Mouse (Mus musculus) spleen, adult 18-20 months (tissue): ENCODE results near the gene Tssk1.

ENCODE experiments used
- DNase-seq, 2 experiments: peaks; one replicate each; pipeline ENCODE4 v3.0.0; 2022; ENCODE audit warnings: mixed read lengths in 2 of 2

Tssk1 gene

DNA sequence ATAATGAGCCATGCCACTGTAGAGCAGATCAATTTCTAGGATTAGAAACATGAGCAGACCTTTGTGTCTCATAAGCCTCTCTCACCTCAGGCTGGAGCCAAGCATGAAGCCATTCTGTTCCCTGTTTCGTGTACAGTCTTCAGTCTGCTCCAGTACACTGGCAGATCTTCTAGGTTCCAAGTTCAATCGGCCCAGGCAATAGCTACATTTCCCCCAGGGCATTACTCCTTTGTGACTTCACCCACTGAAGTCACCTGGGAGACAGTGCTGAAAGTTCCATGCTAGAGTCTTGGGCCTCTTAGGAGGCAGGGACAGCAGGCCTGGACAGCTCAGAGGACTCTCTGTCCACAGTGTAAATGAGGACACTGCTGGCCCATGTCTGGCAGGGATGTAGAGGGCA lies at the start of gene Tssk1:
TSS of gene Tssk1 (plus strand) at position 301 of the 400 bp plus-strand sequence.
- DNase-seq = no peak

DNA sequence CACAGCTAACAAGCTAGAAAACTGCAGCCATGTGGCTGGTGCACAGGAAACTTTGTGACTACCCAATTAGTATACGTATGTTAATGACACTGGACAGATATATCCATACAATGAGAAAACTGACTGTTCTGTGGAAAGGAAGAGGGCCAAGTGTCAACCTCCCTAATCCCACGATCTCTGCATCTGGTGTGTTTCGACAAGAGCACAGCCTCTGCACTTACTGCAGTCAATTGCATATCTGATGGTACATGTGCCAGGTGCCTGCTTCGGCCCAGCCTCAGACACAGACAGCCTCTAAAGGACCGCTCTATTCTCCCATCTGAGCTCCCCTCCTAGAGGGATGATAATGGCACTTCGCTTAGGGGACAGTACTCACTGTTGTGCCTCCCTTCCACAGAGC lies 45.6 kb upstream of the Tssk1 start:
- no peak for DNase-seq

DNA sequence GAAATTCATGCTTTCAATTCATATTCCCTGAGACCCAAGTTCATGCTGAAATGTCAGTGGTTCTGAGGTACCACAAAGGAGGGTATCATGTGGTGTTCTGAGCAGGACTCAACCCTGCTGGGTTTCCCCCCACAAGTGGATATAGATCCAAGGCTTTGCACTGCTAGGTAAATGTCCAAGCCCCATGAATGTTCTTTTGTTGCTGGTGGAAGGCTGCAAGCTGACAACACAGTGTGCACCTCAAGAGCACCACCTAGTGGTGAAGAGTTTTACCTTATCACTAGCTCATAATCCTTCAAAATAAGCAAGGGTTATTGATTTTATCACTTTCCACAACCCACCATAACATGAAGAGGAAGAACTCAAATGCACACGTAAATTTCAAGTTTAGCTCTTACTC lies 45.1 kb upstream of the Tssk1 start:
- no peak for DNase-seq

DNA sequence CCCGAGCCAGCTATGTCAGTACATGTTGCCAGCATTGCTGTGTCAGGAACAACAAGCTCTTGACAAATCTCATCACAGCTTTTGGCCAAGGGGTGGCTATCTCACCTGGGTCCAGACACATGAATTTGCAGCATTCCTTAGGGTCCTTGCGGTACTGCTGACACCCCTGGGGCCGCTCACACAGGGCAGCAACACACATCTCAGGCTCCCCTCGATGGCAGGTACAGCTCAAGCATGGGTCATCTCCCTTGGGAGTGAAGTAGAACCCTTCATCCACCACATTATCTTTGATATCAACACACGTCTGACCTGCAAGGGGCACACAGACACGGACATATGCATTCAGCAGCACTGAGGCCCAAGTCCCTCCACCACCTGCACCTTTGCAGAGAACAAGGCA lies 44.5 kb upstream of the Tssk1 start:
- no peak for DNase-seq

DNA sequence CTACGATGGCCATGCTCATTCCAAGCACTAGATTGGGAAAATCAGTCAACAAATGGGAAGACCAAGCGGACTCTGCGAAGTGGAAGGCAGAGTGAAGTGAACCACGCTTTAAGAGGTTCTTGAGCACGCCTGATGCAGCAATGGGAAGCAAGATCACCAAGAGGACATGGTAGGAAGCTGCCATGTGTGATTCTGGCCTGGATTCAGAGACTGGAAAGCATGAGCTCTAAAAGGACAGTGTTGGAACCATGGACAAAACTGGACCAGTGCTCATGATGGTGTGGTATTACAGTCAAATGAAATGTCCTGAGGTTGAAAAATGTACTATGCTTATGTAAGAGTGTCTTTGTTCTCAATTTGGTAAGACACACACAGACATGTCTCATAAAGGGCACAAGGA lies 42.7 kb upstream of the Tssk1 start:
- no peak for DNase-seq

DNA sequence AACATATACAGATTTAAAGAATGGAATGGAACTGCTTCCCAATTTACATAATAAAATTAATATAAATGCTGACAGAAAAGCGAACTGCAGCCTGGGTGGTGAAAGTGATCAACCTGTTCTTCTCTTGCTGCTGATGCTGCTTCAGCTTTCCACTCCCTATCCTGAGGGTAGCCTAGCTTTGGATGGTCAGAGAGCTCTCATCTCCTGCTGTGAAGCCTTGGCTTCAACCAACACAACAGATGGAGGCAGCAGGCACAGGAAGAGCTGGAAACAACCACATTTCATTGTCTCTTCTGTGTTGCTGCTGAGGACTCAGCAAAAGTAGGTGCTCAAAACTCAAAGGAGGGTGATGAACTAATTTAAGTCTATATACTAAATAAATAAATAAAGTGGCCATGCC lies 42.2 kb upstream of the Tssk1 start:
- no peak for DNase-seq

DNA sequence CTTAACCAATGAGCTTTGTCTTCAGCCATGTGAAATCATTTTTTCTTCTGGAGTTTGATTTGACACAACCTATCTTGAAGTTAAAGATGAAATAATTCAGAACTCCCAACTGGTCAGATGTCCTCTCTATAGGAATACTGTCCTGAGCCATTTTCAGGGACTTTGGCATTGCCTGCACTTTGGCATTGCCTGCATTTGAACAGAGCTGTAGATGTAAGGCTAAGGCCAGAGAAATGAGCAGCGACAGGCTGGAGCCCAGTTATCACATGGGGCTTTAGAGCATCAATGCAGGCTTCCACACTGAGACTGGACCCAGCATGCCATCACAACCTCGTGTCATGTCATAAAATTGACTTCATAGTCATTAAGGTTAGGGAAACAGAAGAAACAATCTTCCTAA lies 40.8 kb upstream of the Tssk1 start:
- no peak for DNase-seq

DNA sequence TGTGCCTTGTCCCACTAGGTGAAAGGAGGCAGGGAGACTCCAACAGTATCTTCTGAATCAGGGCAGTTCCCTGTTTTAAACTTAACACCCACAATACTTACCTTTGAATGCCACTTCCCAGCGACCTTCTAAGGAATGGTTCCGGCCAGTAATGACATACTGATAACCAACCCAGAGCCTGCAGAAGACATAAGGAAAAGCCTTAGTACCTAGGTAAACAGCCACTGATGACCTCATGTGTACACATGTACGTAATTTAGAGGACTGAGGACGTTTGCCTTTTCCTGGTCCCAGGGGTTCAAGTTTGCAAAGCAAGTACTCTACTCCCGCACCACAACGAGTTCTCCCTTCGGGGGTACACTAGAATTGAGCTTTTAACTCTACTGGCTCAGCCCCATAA lies 36.9 kb upstream of the Tssk1 start:
- no peak for DNase-seq

DNA sequence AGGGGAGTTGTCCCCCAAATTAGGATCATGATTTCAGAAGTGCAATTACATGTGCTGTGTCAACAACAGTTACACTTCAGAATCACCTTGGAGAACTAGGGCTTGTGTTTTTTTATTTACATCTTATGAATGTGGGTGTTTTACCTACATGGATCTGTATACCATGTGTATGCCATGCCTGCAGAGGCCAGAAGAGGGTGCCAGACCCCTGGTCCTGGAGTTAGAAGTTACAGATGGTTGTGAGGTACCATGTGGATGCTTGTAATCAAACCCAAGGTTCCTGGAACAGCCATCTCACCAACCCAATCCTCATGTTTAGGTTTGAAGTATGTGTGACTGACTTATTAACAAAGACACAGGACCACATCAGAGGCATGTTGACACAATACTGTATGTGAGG lies 35.4 kb upstream of the Tssk1 start:
- peak in 1 of 2 experiments; percentile 15 for DNase-seq

DNA sequence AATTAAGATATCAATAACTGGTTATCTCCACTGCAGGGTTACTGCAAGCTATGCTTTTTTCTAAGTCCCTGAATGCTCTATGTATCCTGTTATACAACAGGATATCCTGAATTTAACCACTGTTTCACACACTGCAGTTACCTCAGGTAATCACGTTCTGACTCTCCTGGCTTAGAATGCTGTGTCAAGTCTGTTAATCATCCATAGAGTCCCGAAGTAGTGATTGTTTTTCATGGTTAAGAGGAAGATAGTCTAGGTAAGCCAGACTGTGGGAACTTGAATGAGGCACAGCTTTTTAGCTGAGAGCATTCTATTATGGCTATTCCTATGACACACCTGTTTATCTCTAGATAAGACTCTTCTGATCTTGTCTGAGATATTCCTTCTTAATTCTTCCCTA lies 28.7 kb upstream of the Tssk1 start:
- DNase-seq = no peak

DNA sequence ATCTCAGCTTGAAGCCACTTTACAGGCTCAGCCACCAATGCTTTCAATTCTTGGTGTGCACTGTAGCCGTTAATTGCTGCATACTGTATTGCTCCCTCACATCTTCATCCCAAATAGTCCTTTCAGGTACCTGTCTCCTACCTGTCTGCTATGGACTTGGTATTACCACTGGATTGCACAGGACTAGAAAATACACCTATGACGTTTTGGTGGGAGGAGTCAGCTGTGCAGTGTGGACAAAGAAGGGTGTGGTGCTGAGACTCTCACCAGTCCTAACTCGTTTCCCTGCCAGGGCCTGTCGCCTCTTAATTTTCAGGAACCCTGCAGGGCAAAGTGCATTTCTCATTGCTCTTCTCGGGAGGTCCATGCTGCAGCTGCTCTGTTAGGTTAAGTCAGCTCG lies 28.3 kb upstream of the Tssk1 start:
- DNase-seq = no peak

DNA sequence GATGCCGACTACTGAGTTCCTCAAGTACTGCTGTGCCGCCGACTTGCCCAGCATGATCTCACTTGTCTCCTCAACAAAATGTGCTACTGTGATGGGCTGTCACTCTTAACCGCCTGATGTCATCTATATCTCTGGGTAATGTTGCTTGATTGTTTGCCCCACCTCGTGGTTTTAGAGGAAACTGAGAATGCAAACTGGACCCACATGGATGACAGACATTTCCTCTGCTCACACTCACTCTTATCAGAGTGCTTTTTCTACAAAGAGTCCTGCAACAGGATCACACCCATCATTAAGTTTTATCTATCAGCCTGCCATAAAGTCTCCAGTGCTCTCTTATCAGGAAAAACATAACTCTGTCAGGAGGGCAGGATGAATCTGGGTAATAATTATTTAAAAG lies 22.8 kb upstream of the Tssk1 start:
- no peak for DNase-seq

DNA sequence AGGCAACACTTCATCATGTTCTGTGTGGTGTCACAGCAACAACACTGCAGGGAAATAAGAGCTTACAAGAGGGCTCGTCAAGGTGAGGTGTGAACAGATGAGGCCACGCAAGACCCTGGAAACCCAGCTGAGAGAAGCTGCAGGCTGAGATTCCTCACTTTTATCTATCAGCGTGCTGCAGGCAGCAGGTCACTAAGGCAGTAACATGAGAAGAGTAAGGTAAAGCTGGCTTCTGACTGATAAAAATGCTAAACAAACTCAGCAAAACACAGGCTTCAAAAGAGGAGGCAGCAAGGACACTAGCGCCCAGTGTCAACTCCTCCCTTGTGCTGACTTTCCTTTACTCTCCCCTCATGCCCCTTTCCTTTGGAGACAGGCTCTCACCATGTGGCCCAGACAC lies 21.0 kb upstream of the Tssk1 start:
- DNase-seq = no peak

DNA sequence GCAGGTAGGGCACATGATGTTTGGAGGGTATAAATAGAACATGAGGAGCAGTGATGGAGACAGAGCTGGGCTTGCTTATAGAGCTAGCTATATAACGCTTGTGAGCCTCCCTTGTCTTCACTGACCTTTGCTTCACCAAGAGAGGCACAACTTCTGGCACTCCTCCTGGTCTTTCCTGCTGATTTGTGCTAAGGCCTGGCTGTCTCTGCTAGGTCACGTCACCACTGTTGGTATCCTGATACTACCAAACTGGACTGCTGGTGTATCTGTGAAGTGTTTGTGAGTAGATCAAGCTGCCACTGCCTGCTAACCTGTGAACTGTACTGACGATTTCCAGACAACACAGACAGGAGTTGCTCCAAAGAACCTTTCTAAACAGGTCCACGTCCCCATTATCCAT lies 18.8 kb upstream of the Tssk1 start:
- no peak for DNase-seq

DNA sequence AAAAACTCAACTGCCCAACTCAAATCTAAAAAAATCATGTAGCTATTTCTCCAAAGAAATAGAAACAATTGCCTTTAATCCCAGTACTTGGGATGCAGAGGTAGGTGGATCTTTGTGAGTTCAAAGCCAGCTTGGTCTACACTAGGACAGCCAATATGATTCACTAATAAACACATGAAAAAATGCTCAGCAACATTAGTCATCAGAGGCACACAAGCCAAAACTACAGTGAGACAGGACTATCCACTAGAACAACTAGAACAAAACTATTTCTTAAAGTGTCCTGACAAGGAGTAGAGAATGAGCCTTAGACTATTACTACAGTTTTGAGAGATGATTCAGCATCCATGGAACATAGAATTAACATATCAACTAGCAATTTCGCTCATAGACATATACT lies 17.9 kb upstream of the Tssk1 start:
- DNase-seq = no peak

DNA sequence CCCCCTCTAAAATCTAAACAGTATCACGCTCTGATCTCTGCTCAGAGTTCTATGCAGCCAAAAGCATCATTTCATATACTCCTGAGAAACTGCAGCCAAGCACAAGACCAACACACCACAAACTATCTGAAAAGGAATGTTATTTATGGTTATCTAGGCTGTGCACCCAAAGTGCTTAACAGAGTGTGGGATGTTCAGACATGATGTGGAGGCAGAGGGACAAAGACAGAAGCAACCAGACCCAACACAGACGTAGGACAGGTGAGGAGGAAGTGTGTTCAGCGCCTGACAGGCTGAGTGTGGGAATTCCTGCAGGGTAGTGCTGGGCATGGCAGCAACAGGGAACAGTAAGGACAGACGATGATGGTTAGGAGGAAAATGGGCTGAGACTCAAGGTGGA lies 14.5 kb upstream of the Tssk1 start:
- no peak for DNase-seq

DNA sequence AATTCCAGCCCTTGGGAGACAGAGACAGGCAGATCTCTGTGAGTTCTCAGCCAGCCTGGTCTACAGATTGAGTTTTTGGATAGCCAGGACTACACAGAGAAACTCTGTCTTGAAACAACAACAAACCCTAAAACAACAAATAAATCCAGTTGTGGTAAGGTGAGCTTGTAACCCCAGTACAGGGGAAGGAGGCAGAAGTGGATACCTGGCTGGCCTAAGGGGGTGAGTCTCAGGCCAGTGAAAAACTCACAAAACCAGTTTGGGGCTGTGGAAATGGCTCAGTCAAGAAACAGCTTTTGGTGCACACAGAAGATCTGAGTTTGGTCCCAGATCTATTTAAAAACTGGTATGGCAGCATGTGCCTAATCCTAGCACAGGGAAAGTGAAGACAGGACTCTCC lies 11.8 kb upstream of the Tssk1 start:
- DNase-seq = no peak

DNA sequence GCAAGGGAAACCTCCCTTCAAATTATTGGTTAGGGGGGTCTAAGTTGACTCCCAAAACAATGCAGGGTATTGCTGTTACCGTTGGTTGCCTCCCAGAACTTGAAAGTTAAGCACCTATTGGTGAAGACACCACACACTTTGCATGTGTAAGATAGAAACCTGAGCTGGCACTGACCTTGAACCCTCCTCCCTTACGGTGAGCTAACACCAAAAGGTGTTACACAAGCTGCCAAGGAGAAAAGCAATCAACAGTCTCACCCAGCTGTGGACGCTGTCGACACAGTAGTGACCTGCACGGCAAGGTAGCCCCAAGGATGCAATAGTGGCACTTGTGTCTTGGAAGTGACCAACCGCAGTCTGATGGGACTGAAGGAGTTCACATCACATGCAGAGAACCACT lies 9.9 kb upstream of the Tssk1 start:
- no peak for DNase-seq

DNA sequence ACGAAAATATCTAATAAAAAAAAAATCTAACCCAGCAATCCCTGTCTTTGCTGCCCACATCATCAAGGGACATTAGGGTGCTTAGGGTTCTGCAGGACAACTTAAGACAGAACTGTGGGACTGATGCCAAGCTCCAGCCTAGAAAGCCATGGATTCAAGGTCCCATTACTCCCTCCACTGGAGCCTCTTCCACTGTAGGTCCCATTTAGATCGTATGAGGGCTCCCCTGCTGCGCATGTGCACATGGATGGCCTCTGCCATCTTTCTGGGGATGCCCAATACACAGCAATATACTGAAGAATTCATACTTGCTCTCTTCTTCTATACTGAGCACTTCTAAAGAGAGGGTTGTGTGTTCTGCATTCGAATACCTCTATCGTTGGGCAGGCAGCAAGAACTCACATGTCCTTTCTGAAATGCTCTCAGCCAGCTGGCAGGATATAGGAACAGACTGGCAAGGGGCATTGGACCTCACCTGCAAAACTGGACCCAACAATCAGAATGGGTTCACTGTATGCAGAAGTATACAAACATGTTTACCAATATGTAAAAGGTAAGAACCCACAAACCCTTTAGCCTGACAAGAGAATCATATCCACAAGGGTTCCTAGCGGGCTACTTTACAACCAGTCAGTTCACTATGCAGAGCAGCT lies 4.2 kb upstream of the Tssk1 start:
- DNase-seq = no peak

DNA sequence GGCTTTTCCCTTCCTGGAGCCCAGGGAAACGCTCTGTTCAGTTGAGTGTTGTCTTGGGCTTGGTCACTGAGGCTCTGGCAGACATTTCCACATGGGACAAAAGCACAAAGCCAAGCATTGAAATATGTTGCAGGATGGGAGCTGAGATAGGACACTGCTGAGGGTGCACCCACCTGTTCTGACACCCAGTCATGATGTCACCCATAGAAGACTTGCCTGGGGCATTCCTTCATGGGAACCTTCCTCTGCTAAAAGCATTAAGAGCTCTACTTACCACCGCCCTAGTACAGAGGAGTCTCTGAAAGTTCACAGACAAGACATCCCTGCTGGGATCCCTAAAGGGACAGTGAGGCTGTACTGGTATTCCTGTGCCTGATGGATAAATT lies 3.7 kb upstream of the Tssk1 start:
- no peak for DNase-seq

DNA sequence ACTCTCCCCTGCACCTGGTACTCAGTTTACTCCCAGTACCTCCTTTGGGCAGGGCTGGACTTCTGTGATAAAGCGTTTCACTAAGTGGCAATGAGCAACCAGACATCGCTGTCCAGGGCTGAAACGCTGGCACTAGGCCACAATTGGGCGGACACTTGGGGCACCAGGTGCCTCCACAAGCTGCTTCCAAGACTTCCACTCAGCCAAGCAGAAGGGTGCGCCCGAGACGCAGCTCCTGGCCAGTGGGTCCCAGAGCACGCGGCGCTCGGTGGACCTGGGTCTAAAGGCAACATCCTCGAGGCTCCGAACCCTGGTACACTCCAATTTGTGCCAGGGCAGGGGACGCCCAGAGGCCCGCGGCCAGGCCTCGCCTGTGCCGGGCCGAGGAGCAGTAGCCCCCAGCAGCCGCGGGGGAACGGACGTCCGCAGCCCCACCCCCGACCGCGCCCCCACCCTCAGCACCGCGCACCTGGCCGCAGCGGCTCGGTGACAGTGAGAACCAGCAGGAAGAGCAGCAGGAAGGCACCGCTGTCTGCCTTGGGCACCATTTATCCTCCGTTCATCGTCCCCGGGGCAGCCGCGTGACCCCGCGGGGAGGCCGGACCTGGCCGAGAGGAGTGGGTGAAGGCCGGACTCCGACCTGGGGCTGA lies 3.0 kb upstream of the Tssk1 start:
- peak; percentile 18 to 35 for DNase-seq

DNA sequence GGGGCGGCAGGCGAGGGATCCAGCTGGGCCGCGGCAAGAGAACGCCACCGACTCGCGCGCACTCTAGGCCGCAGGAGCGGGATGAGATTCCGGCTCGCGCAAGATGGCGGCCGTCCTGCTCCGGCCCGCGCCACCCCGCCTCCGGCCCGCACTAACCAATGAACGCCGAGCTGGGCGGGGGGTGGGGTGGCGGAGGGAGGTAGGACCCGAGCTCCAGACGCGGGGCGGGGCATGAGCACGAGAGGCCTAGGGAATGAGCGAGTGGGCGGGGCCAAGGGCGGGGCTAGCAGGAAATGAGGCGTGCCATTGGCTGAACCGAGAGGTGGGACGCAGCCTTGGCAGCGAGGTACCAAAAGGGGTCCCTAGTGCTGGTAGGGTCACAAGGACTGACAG lies 2.5 kb upstream of the Tssk1 start, which contains the start of gene Gm20518:
TSS of gene Gm20518 (minus strand) at position 105 of the 393 bp plus-strand sequence.
- peak; percentile 97 to 100 for DNase-seq

DNA sequence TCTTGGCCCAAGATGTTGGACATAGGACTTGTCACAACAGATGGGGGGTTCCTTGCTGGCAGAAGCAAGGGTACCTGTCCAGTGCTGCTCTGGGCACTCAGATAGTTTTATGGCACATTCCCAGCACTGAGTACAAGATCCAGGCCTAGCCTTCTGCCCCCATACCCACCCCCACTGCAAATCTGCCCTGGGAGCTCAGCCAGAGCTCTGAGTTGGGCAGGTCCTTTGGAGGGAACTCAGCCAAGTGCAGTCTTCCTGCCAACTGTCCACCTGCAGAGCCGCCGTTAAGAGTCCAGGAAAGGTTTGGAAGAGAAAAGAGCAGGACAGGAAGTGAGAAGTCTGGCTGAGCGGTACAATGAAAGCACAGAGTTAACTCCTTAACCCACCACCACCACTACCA lies 1.4 kb upstream of the Tssk1 start:
- no peak for DNase-seq

DNA sequence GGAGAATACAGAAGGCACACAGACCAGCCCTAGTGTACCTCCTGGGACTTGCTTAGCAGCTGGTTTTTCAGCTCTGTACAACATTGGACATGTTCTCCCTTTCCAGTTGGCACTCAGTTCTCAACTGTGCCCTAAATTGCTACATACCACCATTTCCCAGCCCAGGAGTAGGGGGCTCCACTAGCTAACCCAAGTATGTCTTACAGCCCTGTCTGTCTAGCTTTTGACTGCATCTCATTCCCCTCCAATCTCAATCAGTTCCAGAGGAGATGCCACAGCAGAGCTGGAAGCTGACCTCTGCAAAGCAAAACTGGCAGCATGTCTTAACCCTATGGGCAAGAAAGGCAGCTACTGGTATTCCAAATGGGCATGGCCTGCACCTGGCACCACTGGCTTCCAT lies 2.1 kb downstream of the Tssk1 start:
- DNase-seq = no peak

DNA sequence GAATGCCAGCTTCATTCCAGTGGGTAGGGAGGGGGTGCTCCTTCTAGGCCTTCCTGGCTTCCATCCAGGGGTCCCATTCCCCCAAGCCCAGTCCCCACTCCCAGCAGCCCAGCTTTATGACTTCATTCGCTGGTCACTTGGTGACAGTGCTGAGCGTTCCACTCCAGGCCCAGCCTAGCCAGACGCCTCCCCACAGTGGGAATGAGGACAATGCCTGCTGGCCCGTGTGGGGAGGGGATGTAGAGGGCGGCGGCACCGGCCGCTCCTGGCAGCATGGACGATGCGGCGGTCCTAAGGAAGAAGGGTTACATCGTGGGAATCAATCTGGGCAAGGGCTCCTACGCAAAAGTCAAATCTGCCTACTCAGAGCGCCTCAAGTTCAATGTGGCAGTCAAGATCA lies 4.4 kb downstream of the Tssk1 start, which contains the start of the genes Dgcr2 and Tssk2:
TSS of gene Dgcr2 (minus strand) at position 101 of the 400 bp plus-strand sequence.
TSS of gene Tssk2 (plus strand) at position 176 of the 400 bp plus-strand sequence.
- DNase-seq = no peak
